Mouse (Mus musculus) gastrocnemius, adult 18-20 months (tissue): ENCODE data around the gene Zfp128. TPM values are rescaled to one million over a fixed set of nuclear protein-coding genes. Genes with fewer than 3 reads are reported as not detected.
"Not testable (repeated sequence)": the region's sequence is repeated elsewhere in the genome, so short reads cannot be mapped to it uniquely, and the experiment has no call there.

Experiments used
- DNase-seq: peaks from one replicate; pipeline ENCODE4 v3.0.0; 2021; ENCODE audit warnings: low spot score
- total RNA-seq, 2 experiments: library from RNA; stranded (reverse); gene quantifications; 2 replicates each; pipeline ENCODE4 v1.2.3; 2021

Zfp128 gene
- total RNA-seq, 2 experiments from 2014 or later: 1.8 to 2.2 TPM

DNA sequence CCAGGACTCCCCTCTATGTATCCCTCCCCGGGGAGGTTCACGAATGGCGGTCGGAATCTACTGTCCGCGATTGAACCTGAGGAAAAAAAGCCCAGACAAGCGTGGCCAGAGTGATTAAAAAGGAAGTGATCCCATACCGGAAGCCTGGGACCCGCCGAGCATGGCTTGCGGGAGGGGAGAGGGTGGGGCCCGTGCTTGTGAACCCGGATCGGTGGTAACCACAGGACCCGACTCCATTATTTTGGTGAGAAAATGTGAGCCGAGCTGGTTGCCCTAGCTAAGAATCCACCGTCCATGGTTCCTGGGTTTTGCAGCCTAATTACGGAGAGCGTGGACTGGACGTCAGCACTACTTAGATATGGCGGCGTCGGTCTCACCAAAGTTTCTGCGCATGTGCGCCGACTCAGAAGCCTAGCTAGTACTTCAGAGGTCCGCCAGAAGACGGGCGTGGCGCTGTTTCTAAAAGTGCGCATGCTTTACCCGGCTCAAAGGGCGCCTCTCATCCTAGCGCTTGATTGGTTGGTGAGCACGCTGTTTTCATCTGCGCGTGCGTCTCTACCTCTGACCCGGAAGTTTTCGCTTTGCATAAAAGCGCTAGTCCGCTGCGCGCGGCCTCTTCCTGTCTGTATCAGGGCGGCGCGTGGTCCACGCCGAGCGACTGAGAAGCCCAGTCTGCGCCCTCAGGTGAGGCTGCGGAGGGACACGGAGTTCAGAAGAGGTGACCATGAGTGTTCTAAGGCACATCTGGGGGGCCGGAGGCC, 40.9 kb downstream of the Zfp128 start, which contains the start of gene Rps5:
Gene Rps5, plus strand, starts transcription at position 586 of the 761 bp plus-strand sequence.
- DNase-seq: peak; percentile 99

DNA sequence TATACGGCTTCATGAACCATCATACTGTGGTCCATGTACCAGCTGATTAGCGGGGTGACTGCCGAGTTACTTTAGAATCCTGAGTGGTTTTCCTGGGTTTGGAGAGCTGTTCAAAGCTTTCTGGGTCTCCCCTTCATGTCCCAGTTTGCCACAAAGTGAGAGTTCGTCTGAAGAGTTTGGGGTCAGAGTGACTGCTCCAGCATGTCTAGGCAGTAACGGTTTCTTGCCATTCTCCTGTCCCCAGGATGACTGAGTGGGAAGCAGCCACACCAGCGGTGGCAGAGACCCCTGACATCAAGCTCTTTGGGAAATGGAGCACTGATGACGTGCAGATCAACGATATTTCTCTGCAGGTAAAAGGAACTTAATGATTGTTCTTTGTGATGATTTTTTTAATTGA, 41.8 kb downstream of the Zfp128 start:
- no peak for DNase-seq

DNA sequence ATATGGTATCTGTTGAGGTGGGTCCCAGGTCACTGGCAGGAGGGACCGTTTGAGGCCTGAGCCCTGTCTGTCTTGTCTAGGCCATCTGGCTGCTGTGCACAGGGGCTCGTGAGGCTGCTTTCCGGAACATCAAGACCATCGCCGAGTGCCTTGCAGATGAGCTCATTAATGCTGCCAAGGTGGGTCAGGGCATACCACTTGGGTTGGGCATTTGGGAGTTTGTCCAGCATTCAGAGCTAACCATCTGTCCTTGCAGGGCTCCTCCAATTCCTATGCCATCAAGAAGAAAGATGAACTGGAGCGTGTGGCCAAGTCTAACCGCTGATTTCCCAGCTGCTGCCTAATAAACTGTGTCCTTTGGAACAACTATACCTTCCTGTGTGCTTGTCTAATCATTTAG, 45.3 kb downstream of the Zfp128 start:
- DNase-seq: no peak

DNA sequence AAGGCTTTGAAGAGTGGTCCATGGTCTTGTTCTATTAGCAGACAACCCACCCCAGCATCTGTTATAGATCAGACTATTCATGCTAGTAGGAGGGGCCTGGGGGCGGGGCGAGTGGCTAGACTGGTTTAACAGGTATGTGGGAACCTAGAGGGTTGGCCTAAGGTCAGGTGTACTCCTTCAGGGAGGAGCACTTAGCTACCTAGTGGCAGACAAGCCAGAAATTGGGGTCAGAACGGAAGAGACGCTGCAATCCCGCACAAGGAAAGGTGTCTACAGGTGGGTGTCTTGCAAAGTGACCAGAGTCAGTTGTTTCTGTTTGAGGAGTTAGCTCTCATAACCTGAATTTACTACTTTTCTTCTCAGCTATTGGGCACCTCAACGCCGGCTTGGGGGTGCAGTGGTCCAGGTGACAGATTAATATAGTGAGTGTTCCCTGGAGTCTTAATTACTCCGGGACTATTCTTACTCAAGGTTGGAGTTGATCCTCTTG, 46.3 kb downstream of the Zfp128 start, which contains the start of gene Rnf225:
Gene Rnf225, plus strand, starts transcription at position 226 of the 490 bp plus-strand sequence.
- DNase-seq: no peak

DNA sequence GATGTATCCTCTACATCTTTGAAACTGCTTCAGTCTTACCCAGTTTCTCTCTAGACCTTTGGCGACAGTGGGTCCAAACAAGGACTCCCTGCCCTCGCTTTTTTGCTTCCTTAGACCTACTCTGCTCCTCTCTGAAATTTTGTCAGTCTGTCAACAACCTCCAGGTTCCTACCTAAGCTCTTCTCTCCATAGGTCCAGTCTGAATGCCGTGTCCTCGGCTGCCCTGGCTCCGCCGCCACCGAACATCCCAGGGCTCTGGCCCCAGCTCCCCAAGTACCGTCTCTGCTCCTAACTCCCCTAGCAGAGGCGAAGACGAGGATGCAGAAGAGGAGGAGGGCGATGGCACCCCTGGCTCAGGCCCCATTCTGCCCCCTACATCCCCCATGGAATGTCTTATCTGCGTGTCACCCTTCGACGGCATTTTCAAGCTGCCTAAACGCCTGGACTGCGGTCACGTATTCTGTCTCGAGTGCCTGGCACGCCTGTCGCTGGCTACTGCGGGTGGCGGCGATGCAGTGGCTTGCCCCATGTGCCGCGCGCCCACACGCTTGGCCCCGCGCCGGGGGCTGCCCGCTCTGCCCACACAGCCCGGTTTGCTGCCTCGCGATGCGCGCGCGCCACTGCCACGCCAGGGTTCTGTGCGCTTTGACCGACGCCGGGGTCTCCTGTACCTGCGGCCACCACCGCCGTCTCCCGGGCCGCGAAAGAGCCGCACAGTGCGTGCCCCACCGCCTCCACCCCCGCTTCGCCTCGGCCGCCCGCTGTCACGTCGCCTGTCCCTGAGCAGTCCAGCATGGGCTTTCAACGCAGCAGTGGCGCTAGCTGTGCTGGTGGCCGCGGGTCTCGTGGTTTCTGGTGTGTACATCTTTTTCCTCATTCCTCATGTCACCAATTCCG, 47.0 kb downstream of the Zfp128 start:
- no peak for DNase-seq

DNA sequence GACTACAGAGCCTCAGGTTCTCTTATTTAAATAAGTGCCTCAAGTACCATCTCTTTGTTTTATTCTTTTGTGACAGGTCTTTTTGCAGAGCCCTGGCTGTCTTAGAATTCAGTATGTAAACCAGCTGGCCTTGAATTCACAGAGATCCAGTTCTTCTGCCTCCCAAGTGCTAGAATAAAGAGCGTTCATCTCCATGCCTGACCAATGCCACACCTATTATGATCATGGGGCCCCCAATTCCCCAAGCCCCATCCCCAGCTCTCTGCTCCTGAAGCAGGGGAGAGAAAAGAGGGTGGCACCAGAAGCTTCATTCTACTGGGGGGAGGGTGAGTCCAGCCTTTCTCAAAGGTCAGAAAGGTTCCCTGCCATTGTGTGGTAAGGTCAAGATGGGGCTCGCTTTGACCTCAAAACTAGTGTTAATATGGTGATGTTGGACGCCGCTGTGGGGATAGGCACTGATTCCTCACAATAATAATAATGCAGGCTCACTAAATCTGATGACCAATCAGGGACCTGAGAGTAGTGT, 52.7 kb downstream of the Zfp128 start:
- DNase-seq: no peak

DNA sequence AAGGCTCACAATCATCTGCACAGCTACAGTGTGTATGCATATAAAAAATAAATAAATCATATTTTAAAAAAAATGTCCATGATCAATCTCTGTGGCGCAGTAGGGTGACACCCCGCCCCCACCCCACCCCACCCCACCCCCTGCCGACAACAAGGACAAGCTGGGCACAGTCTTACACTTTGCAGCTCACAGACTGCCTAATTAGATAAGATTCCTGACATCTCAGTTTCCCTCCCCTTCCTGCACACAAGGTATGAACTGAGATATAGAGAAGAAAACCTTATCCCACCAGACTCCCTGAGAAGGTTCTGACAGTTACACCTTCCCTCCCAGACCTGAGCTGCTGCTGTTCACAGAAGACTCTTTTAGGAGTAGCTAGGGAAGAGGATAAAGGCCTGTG, 53.8 kb downstream of the Zfp128 start:
- no peak for DNase-seq

DNA sequence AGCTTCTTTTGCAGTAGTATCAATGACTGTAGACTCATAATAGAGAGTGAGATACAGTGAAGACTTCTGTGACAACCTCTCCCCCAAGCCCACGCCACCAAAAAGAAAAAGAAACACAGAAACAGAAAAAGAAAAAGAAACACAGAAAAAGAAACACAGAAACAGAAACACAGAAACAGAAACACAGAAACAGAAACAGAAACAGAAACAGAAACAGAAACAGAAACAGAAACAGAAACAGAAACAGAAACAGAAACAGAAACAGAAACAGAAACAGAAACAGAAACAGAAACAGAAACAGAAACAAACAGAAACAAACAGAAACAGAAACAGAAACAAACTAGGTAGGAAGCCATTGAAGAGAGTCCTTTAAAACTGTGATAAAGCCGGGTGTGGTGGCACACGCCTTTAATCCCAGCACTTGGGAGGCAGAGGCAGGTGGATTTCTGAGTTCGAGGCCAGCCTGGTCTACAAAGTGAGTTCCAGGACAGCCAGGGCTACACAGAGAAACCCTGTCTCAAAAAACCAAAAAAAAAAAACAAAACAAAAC, 56.4 kb downstream of the Zfp128 start:
- not testable (repeated sequence) for DNase-seq

DNA sequence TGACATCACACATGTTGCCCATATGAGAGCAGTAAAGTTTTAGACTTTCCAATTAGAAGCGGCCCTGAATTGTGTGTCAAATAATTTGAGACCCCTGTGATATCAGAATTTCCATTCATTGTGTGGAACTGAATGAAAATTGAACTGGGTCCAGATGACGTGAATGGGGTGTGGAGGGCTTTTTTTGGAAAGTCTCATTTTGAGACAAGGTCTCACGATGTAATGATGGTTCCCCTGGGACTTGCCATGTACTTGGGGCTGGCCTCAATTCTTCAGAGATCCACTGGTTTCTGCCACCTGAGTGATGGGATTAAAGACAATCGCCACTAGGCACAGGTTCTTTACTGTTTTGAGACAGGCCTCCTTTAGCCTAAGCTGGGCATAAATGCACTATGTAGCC, 59.6 kb downstream of the Zfp128 start:
- DNase-seq: no peak

Other genes starting within 250 kb of the Zfp128 start
- gene Vmn2r54, start 240.9 kb upstream of the Zfp128 start, total RNA-seq: not detected
- gene Vmn2r55, start 196.2 kb upstream of the Zfp128 start, total RNA-seq: not detected
- gene Vmn2r56, start 146.2 kb upstream of the Zfp128 start, total RNA-seq: not detected
- gene Zscan18, start 77.5 kb upstream of the Zfp128 start, total RNA-seq: 1 to 10 TPM in 1 of 2 experiments, under 1 TPM in 1; 0.36 to 1.2 TPM
- 1 to 10 TPM; 3.6 to 4.5 TPM for gene Zfp329, start 62.3 kb upstream of the Zfp128 start, total RNA-seq
- gene Zfp110, start 46.4 kb upstream of the Zfp128 start, total RNA-seq: 10 to 100 TPM; 12.3 to 12.6 TPM
- 1 to 10 TPM; 2.8 to 3.4 TPM for gene Zscan22, start 16.6 kb downstream of the Zfp128 start, total RNA-seq
- gene Rps5, start 41.1 kb downstream of the Zfp128 start, total RNA-seq: 100 to 1,000 TPM; 586 to 589 TPM
- under 1 TPM; 0.46 to 0.59 TPM for gene Rnf225, start 46.2 kb downstream of the Zfp128 start, total RNA-seq
- 1 to 10 TPM; 1.4 to 1.5 TPM for gene Zfp324, start 84.7 kb downstream of the Zfp128 start, total RNA-seq
- 1 to 10 TPM; 1.9 to 2.1 TPM for gene Zfp446, start 96.7 kb downstream of the Zfp128 start, total RNA-seq
- gene Slc27a5, start 117.0 kb downstream of the Zfp128 start, total RNA-seq: under 1 TPM in 1 of 2 experiments, not detected in 1; 0.28 TPM
- gene Trim28, start 117.9 kb downstream of the Zfp128 start, total RNA-seq: 10 to 100 TPM; 63.6 to 65.9 TPM
- gene Zbtb45, start 128.9 kb downstream of the Zfp128 start, total RNA-seq: 1 to 10 TPM; 3.2 to 4.0 TPM
- gene Chmp2a, start 153.6 kb downstream of the Zfp128 start, total RNA-seq: 100 to 1,000 TPM in 1 of 2 experiments, 10 to 100 TPM in 1; 95.4 to 103 TPM
- 100 to 1,000 TPM; 148 to 149 TPM for gene Ube2m, start 157.1 kb downstream of the Zfp128 start, total RNA-seq
- under 1 TPM; 0.62 to 0.71 TPM for gene Mzf1, start 173.6 kb downstream of the Zfp128 start, total RNA-seq
- not detected for gene Vmn1r85, start 214.0 kb downstream of the Zfp128 start, total RNA-seq
- gene Vmn1r86, start 238.7 kb downstream of the Zfp128 start, total RNA-seq: not detected